Mouse (Mus musculus) lung, adult 2 months (tissue): ENCODE results near the gene C1qc.

Experiments
- CTCF ChIP-seq: fragments of 200-500 bp; IDR thresholded peaks from 2 replicates; pipeline ENCODE4 v1.5.1; 2011; ENCODE audit warnings: mild to moderate bottlenecking, low read length, control low read depth; ENCODE audit not compliant: insufficient read depth
- POLR2A ChIP-seq: fragments of 200-500 bp; IDR thresholded peaks from 2 replicates; pipeline ENCODE4 v1.6.1; 2011; ENCODE audit warnings: low read depth, mild to moderate bottlenecking, control low read depth, low read length, borderline replicate concordance; ENCODE audit errors: extremely low read depth

- TF ChIP-seq CTCF = no peak
- no peak for TF ChIP-seq POLR2A
Measured at GRCm38 (mm10) chr4:136889981-136890380, 2.9 kb downstream of the C1qc start.
